ENCODE assay signal across 8 mouse cellular contexts in genomic region chr1:134955050-134955636, GRCm38 (mm10). TPM values are rescaled to one million over a fixed set of nuclear protein-coding genes. Genes with fewer than 3 reads are reported as not detected.
DNase-seq lines count a peak whose midpoint lies in the region; ATAC-seq and TF ChIP-seq lines count a peak whose summit lies in the region.

No protein-coding gene starts in this region.

- peak; percentile 48 for ATAC-seq in limb, embryonic 12.5 days (ENCODE audit: insufficient number of reproducible peaks, insufficient read depth, low FRiP score, low TSS enrichment, low read depth)
- peak; percentile 42; the same call in 1 of the 2 replicates for ATAC-seq in neural tube, embryonic 12.5 days (ENCODE audit: low FRiP score, low read depth)

- DNase-seq in gastrocnemius, adult 2 months = no peak
- DNase-seq in gastrocnemius, postnatal 36 days = no peak
- no peak for DNase-seq in right cerebral cortex, adult 18-20 months
- no peak for DNase-seq in spleen, adult 12 weeks (ENCODE audit: low spot score)

- H3K9ac ChIP-seq in limb, embryonic 12.5 days (replicated peaks) = peak overlapping the region; percentile 76
- peak overlapping the region; percentile 81 for H3K9ac ChIP-seq in neural tube, embryonic 12.5 days

- H3K27ac ChIP-seq in gastrocnemius, adult 2 months = peak overlapping the region; percentile 99
- 0 out of 2 replicates have a peak overlapping the region, but pooled peaks have one; percentile 32 for H3K27ac ChIP-seq in embryonic fibroblast, embryonic 13.5 days (ENCODE audit: insufficient read depth, low read length)
- peak overlapping the region; percentile 90 for H3K27ac ChIP-seq in limb, embryonic 12.5 days
- H3K27ac ChIP-seq in neural tube, embryonic 12.5 days = peak overlapping the region; percentile 77

- H3K4me3 ChIP-seq in gastrocnemius, adult 2 months = peak overlapping the region; percentile 92
- peak overlapping the region; percentile 96 for H3K4me3 ChIP-seq in E14TG2a.4 (replicated peaks; ENCODE audit: low read length)
- peak overlapping the region; percentile 74 for H3K4me3 ChIP-seq in embryonic fibroblast, embryonic 13.5 days (ENCODE audit: insufficient read depth, low read length)
- H3K4me3 ChIP-seq in limb, embryonic 12.5 days (replicated peaks) = peak overlapping the region; percentile 76
- peak overlapping the region; percentile 74 for H3K4me3 ChIP-seq in neural tube, embryonic 12.5 days

- peaks cover 8% of the 10 kb centered on the region for H3K4me1 ChIP-seq in E14TG2a.4 (replicated peaks; ENCODE audit: low read depth, low read length)
- H3K4me1 ChIP-seq in embryonic fibroblast, embryonic 13.5 days (ENCODE audit: control insufficient read depth, insufficient read depth, low read length) = peaks cover 3% of the 10 kb centered on the region
- H3K4me1 ChIP-seq in limb, embryonic 12.5 days (replicated peaks) = no peaks in the 10 kb centered on the region
- H3K4me1 ChIP-seq in neural tube, embryonic 12.5 days = peaks cover 13% of the 10 kb centered on the region

- no peaks in the 10 kb centered on the region for H3K27me3 ChIP-seq in E14TG2a.4 (ENCODE audit: insufficient read depth, low read length)
- no peaks in the 10 kb centered on the region for H3K27me3 ChIP-seq in limb, embryonic 12.5 days
- no peaks in the 10 kb centered on the region for H3K27me3 ChIP-seq in neural tube, embryonic 12.5 days (replicated peaks)

- TF ChIP-seq POLR2A in embryonic fibroblast, embryonic 13.5 days (IDR thresholded peaks at IDR 0.05; ENCODE audit: low read depth, low read length) = no peak

- intact Hi-C loops in gastrocnemius, adult 2 months (cut with DNase I) = loop anchor here (1.0 to 5.0 kb wide), 4 partner anchors 22 to 98 kb away; no protein-coding TSS in a partner anchor
- intact Hi-C loops in gastrocnemius, postnatal 36 days (cut with DNase I) = no loop called here

- no peak for TF ChIP-seq CTCF in gastrocnemius, adult 2 months (IDR thresholded peaks at IDR 0.05)
- no peak for TF ChIP-seq CTCF in E14TG2a.4 (conservative IDR thresholded peaks at IDR 0.05; ENCODE audit: low read length)
- TF ChIP-seq CTCF in embryonic fibroblast, embryonic 13.5 days (IDR thresholded peaks at IDR 0.05; ENCODE audit: borderline replicate concordance, insufficient read depth, low read length) = no peak

- peak overlapping the region; percentile 76 for H3K4me2 ChIP-seq in limb, embryonic 12.5 days
- H3K4me2 ChIP-seq in neural tube, embryonic 12.5 days (replicated peaks) = peak overlapping the region; percentile 82

- WGBS in limb, embryonic 12.5 days = 4% methylated on average over 16 of the region's 16 CpGs
- 6% methylated on average over 16 of the region's 16 CpGs for WGBS in neural tube, embryonic 12.5 days

- no peaks in the 10 kb centered on the region for H3K36me3 ChIP-seq in E14TG2a.4 (ENCODE audit: insufficient read depth, low read length)
- H3K36me3 ChIP-seq in limb, embryonic 12.5 days = no peaks in the 10 kb centered on the region
- H3K36me3 ChIP-seq in neural tube, embryonic 12.5 days = no peaks in the 10 kb centered on the region

- H3K9me3 ChIP-seq in E14TG2a.4 (ENCODE audit: low read length) = no peaks in the 10 kb centered on the region
- H3K9me3 ChIP-seq in limb, embryonic 12.5 days = no peaks in the 10 kb centered on the region
- no peaks in the 10 kb centered on the region for H3K9me3 ChIP-seq in neural tube, embryonic 12.5 days

RNA-seq across cellular contexts. Expression of gene Ppp1r12b, which starts 0.6 kb away (rescaled TPM):
- 100 to 1,000 TPM; 172 to 212 TPM for total RNA-seq in gastrocnemius, adult 2 months (2021)
- 100 to 1,000 TPM; 170 to 182 TPM for total RNA-seq in gastrocnemius, postnatal 36 days (2021)
- polyA plus RNA-seq in embryonic fibroblast, embryonic 13.5 days (2011; ENCODE audit: insufficient read length, low read depth, missing spikeins) = 20.3 and 21.1 TPM in 2 replicates
- polyA plus RNA-seq in limb, embryonic 12.5 days (2016; fragmentation: Nextera tagmentation; extraction: Ambion mirVana) = 7.7 and 8.5 TPM in 2 replicates
- polyA plus RNA-seq in neural tube, embryonic 12.5 days (2016; fragmentation: Nextera tagmentation; extraction: Ambion mirVana) = 11.3 and 11.8 TPM in 2 replicates

RNA-seq across cellular contexts. Expression of gene Ube2t, which starts 7.2 kb away (rescaled TPM):
- 10 to 100 TPM in 1 of 2 experiments, 1 to 10 TPM in 1; 4.3 to 11.4 TPM for total RNA-seq in gastrocnemius, adult 2 months (2021)
- total RNA-seq in gastrocnemius, postnatal 36 days (2021) = 1 to 10 TPM; 6.5 to 9.5 TPM
- 12.0 and 19.0 TPM in 2 replicates for polyA plus RNA-seq in embryonic fibroblast, embryonic 13.5 days (2011; ENCODE audit: insufficient read length, low read depth, missing spikeins)
- polyA plus RNA-seq in limb, embryonic 12.5 days (2016; fragmentation: Nextera tagmentation; extraction: Ambion mirVana) = 40.7 and 45.6 TPM in 2 replicates
- polyA plus RNA-seq in neural tube, embryonic 12.5 days (2016; fragmentation: Nextera tagmentation; extraction: Ambion mirVana) = 27.7 and 30.3 TPM in 2 replicates

Comparison
In these comparisons a context has a peak if more than half of its experiments do, and no peak if none do; other contexts are left out.
1. H3K27ac ChIP-seq: peak in every context shown above with its lines; median percentile 99 in gastrocnemius, adult 2 months; 90 in limb, embryonic 12.5 days; 77 in neural tube, embryonic 12.5 days; 32 in embryonic fibroblast, embryonic 13.5 days.